Mouse (Mus musculus) hindbrain, embryonic 13.5 days (tissue): ENCODE data around the gene Lrrc63. TPM values are rescaled to one million over a fixed set of nuclear protein-coding genes. Genes with fewer than 3 reads are reported as not detected.
"Not testable (repeated sequence)": the region's sequence is repeated elsewhere in the genome, so short reads cannot be mapped to it uniquely, and the experiment has no call there.

ENCODE experiments used
- ATAC-seq: fragments of 200-750 bp; cut with Nextera tagmentation; 2 replicates; pipeline ENCODE4 v1.8.0; 2017; ENCODE audit warnings: moderate TSS enrichment; ENCODE audit not compliant: low FRiP score
- H3K27ac ChIP-seq: fragments of 300-500 bp; sonication (generic); 2 replicates; pipeline ENCODE4 v1.5.1; 2015; ENCODE audit warnings: inconsistent platforms, mild to moderate bottlenecking, moderate library complexity
- H3K27me3 ChIP-seq: fragments of 300-500 bp; sonication (generic); 2 replicates; pipeline ENCODE4 v1.6.1; 2015; ENCODE audit warnings: mild to moderate bottlenecking, inconsistent platforms
- H3K36me3 ChIP-seq: fragments of 300-500 bp; sonication (generic); 2 replicates; pipeline ENCODE4 v1.6.1; 2015; ENCODE audit warnings: mild to moderate bottlenecking, inconsistent platforms
- H3K4me1 ChIP-seq: fragments of 300-500 bp; sonication (generic); replicated peaks from 2 replicates; pipeline ENCODE4 v1.6.1; 2015; ENCODE audit warnings: inconsistent platforms
- H3K4me2 ChIP-seq: fragments of 300-500 bp; sonication (generic); 2 replicates; pipeline ENCODE4 v1.6.1; 2015; ENCODE audit warnings: inconsistent platforms, mild to moderate bottlenecking, moderate library complexity
- H3K4me3 ChIP-seq: fragments of 300-500 bp; sonication (generic); 2 replicates; pipeline ENCODE4 v1.5.1; 2015; ENCODE audit warnings: mild to moderate bottlenecking, inconsistent platforms
- H3K9ac ChIP-seq: fragments of 300-500 bp; sonication (generic); 2 replicates; pipeline ENCODE4 v1.6.1; 2015; ENCODE audit warnings: mild to moderate bottlenecking, inconsistent platforms
- H3K9me3 ChIP-seq: fragments of 300-500 bp; sonication (generic); 2 replicates; pipeline ENCODE4 v1.6.1; 2016; ENCODE audit warnings: inconsistent platforms
- WGBS: fragments of 180-500 bp; shearing (Covaris S2); methylation state at CpG from one replicate; pipeline ENCODE4 v1.1.7; 2015; 5-methylcytosine and 5-hydroxymethylcytosine counted together
- polyA plus RNA-seq: library from polyadenylated mRNA; unstranded; fragments of >200 nt; fragmentation: Nextera tagmentation; extraction: Ambion mirVana; gene quantifications from 2 replicates; pipeline ENCODE4 v1.2.1, GENCODE M21; 2015

The Lrrc63 gene
- polyA plus RNA-seq, 1 experiment from 2014 or later: 0.08 TPM

GRCm38 (mm10) chr14:75165574-75166131 lies 35.0 kb upstream of the Lrrc63 start:
- no peak overlapping the region for H3K4me2 ChIP-seq
- no peaks in the 10 kb centered on the region for H3K27me3 ChIP-seq
- WGBS: 91% methylated on average over 2 of the region's 2 CpGs
- no peak overlapping the region for H3K4me3 ChIP-seq
- H3K4me1 ChIP-seq: no peaks in the 10 kb centered on the region
- no peaks in the 10 kb centered on the region for H3K36me3 ChIP-seq
- no peak for ATAC-seq
- no peaks in the 10 kb centered on the region for H3K9me3 ChIP-seq
- no peak overlapping the region for H3K27ac ChIP-seq
- H3K9ac ChIP-seq: no peak overlapping the region

GRCm38 (mm10) chr14:75164345-75164744 lies 33.7 kb upstream of the Lrrc63 start:
- Histone ChIP-seq H3K9ac (no peak overlapping the region), H3K4me3 (no peak overlapping the region), H3K4me1 (no peaks in the 10 kb centered on the region), H3K27me3 (no peaks in the 10 kb centered on the region), H3K9me3 (no peaks in the 10 kb centered on the region), H3K27ac (no peak overlapping the region), H3K36me3 (no peaks in the 10 kb centered on the region), H3K4me2 (no peak overlapping the region)
- 96% methylated on average over 9 of the region's 9 CpGs for WGBS
- ATAC-seq: no peak

GRCm38 (mm10) chr14:75163866-75164265 lies 33.2 kb upstream of the Lrrc63 start:
- H3K27me3 ChIP-seq: no peaks in the 10 kb centered on the region
- ATAC-seq: no peak
- no peaks in the 10 kb centered on the region for H3K4me1 ChIP-seq
- WGBS: 88% methylated on average over 8 of the region's 8 CpGs
- no peaks in the 10 kb centered on the region for H3K9me3 ChIP-seq
- H3K4me3 ChIP-seq: no peak overlapping the region
- no peak overlapping the region for H3K4me2 ChIP-seq
- H3K27ac ChIP-seq: no peak overlapping the region
- H3K36me3 ChIP-seq: no peaks in the 10 kb centered on the region
- H3K9ac ChIP-seq: no peak overlapping the region

GRCm38 (mm10) chr14:75159375-75159774 lies 28.7 kb upstream of the Lrrc63 start:
- ATAC-seq: no peak

GRCm38 (mm10) chr14:75154481-75154880 lies 23.8 kb upstream of the Lrrc63 start:
- H3K27ac ChIP-seq: no peak overlapping the region
- H3K4me2 ChIP-seq: no peak overlapping the region
- no peaks in the 10 kb centered on the region for H3K4me1 ChIP-seq
- H3K9me3 ChIP-seq: no peaks in the 10 kb centered on the region
- no peak for ATAC-seq
- WGBS: 86% methylated on average over 8 of the region's 8 CpGs
- no peak overlapping the region for H3K9ac ChIP-seq
- H3K4me3 ChIP-seq: no peak overlapping the region
- H3K27me3 ChIP-seq: no peaks in the 10 kb centered on the region
- no peaks in the 10 kb centered on the region for H3K36me3 ChIP-seq

More at GRCm38 (mm10) chr14:75159375-75159774, 28.7 kb upstream of the Lrrc63 start:
- H3K4me3 ChIP-seq: no peak overlapping the region
- no peak overlapping the region for H3K9ac ChIP-seq
- H3K36me3 ChIP-seq: no peaks in the 10 kb centered on the region
- no peaks in the 10 kb centered on the region for H3K27me3 ChIP-seq
- no peak overlapping the region for H3K4me2 ChIP-seq
- H3K27ac ChIP-seq: no peak overlapping the region
- H3K4me1 ChIP-seq: no peaks in the 10 kb centered on the region
- H3K9me3 ChIP-seq: no peaks in the 10 kb centered on the region
- WGBS: 95% methylated on average over 2 of the region's 2 CpGs

GRCm38 (mm10) chr14:75151146-75151545 lies 20.5 kb upstream of the Lrrc63 start:
- 83% methylated on average over 3 of the region's 3 CpGs for WGBS
- ATAC-seq: no peak
- Histone ChIP-seq H3K9ac (no peak overlapping the region), H3K9me3 (no peaks in the 10 kb centered on the region), H3K4me3 (no peak overlapping the region), H3K4me2 (no peak overlapping the region), H3K27ac (no peak overlapping the region), H3K36me3 (no peaks in the 10 kb centered on the region), H3K4me1 (no peaks in the 10 kb centered on the region), H3K27me3 (no peaks in the 10 kb centered on the region)

- H3K27me3 ChIP-seq: no peaks in the 10 kb centered on the region
- no peaks in the 10 kb centered on the region for H3K9me3 ChIP-seq
- 77% methylated on average over 2 of the region's 2 CpGs for WGBS
- no peak for ATAC-seq
- no peak overlapping the region for H3K9ac ChIP-seq
- H3K4me1 ChIP-seq: no peaks in the 10 kb centered on the region
- H3K4me3 ChIP-seq: no peak overlapping the region
- H3K27ac ChIP-seq: no peak overlapping the region
- H3K36me3 ChIP-seq: no peaks in the 10 kb centered on the region
- no peak overlapping the region for H3K4me2 ChIP-seq
These were observed 20.0 kb upstream of the Lrrc63 start for GRCm38 (mm10) chr14:75150653-75151052.

- no peaks in the 10 kb centered on the region for H3K4me1 ChIP-seq
- no peak overlapping the region for H3K4me3 ChIP-seq
- no peak for ATAC-seq
- no peaks in the 10 kb centered on the region for H3K36me3 ChIP-seq
- H3K4me2 ChIP-seq: no peak overlapping the region
- WGBS: 85% methylated on average over 9 of the region's 9 CpGs
- no peaks in the 10 kb centered on the region for H3K27me3 ChIP-seq
- H3K27ac ChIP-seq: no peak overlapping the region
- H3K9me3 ChIP-seq: no peaks in the 10 kb centered on the region
- no peak overlapping the region for H3K9ac ChIP-seq
These were observed 17.5 kb upstream of the Lrrc63 start for GRCm38 (mm10) chr14:75148229-75148628.

GRCm38 (mm10) chr14:75147706-75148105 lies 17.0 kb upstream of the Lrrc63 start:
- WGBS: 90% methylated on average over 2 of the region's 2 CpGs
- not testable (repeated sequence) for ATAC-seq, H3K36me3 ChIP-seq

GRCm38 (mm10) chr14:75139225-75139624 lies 8.5 kb upstream of the Lrrc63 start:
- H3K27ac ChIP-seq: no peak overlapping the region
- no peaks in the 10 kb centered on the region for H3K4me1 ChIP-seq
- no peaks in the 10 kb centered on the region for H3K27me3 ChIP-seq
- H3K4me3 ChIP-seq: no peak overlapping the region
- no peak overlapping the region for H3K9ac ChIP-seq
- no peaks in the 10 kb centered on the region for H3K36me3 ChIP-seq
- no peaks in the 10 kb centered on the region for H3K9me3 ChIP-seq
- H3K4me2 ChIP-seq: no peak overlapping the region
- ATAC-seq: no peak
- WGBS: 92% methylated on average over 2 of the region's 2 CpGs

More at GRCm38 (mm10) chr14:75147706-75148105, 17.0 kb upstream of the Lrrc63 start:
- H3K4me3 ChIP-seq, H3K9ac ChIP-seq, H3K4me2 ChIP-seq, H3K9me3 ChIP-seq, H3K4me1 ChIP-seq, H3K27me3 ChIP-seq, H3K27ac ChIP-seq: not testable (repeated sequence)

- ATAC-seq: no peak
- Histone ChIP-seq H3K9me3 (no peaks in the 10 kb centered on the region), H3K4me1 (no peaks in the 10 kb centered on the region)
These were observed 7.8 kb upstream of the Lrrc63 start for GRCm38 (mm10) chr14:75138503-75138902.

GRCm38 (mm10) chr14:75136119-75136966 lies 5.7 kb upstream of the Lrrc63 start:
- 83% methylated on average over 25 of the region's 25 CpGs for WGBS
- Histone ChIP-seq H3K4me2 (no peak overlapping the region), H3K9ac (no peak overlapping the region)

More at GRCm38 (mm10) chr14:75138503-75138902, 7.8 kb upstream of the Lrrc63 start:
- Histone ChIP-seq H3K4me2 (no peak overlapping the region), H3K27me3 (no peaks in the 10 kb centered on the region), H3K4me3 (no peak overlapping the region), H3K27ac (no peak overlapping the region), H3K36me3 (no peaks in the 10 kb centered on the region), H3K9ac (no peak overlapping the region)
- WGBS: 87% methylated on average over 10 of the region's 10 CpGs

More at GRCm38 (mm10) chr14:75136119-75136966, 5.7 kb upstream of the Lrrc63 start:
- H3K4me3 ChIP-seq: no peak overlapping the region
- H3K36me3 ChIP-seq: no peaks in the 10 kb centered on the region
- H3K27ac ChIP-seq: no peak overlapping the region
- H3K27me3 ChIP-seq: 0 out of 2 replicates have a peak, but pooled peaks cover 8% of the 10 kb centered on the region
- ATAC-seq: no peak
- no peaks in the 10 kb centered on the region for H3K9me3 ChIP-seq
- H3K4me1 ChIP-seq: 0 out of 2 replicates have a peak, but pooled peaks cover 2% of the 10 kb centered on the region
